16 mouse cellular contexts compared by ENCODE assay signal in the genomic region with DNA sequence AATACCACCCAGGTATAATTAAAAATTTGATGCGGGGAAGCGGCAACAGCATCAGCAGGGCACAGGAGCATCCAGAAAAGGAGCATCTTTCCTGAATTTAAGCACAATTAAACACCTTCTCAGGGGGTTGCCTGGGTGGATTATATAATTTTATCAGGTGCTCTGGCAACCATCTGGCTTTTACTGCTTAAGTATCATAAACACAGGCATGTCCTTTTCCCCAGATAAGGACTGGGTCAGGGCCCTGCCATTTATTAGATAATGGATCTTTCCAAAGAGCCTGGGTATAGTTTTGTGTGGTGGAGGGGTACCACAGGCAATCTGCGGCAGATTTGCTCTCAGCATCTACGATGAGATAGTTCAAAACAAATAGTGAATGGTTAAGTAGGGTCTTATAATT.
"Had no signal": no experiment of that assay in that cellular context is flagged by ENCODE, and none has a peak within 500 bp of the region (broad histone marks: within the 10 kb centered on the region; RNA-seq: fewer than 3 reads in every experiment).

No protein-coding gene starts in this region.

- DNase-seq: retina, postnatal 1 day; right cerebral cortex, adult 18-20 months; right cerebral cortex, postnatal 14 days; right cerebral cortex, postnatal 25 days; right cerebral cortex, postnatal 4 days; spleen, adult 18-20 months; thymus, adult 18-20 months; thymus, adult 2 months; thymus, postnatal 14 days; thymus, postnatal 25 days; thymus, postnatal 36 days; thymus, postnatal 4 days had no signal

- H3K27me3 ChIP-seq: neural tube, embryonic 13.5 days; neural tube, embryonic 15.5 days; stomach, embryonic 15.5 days had no signal

- H3K4me1 ChIP-seq: neural tube, embryonic 13.5 days; neural tube, embryonic 15.5 days; stomach, embryonic 15.5 days had no signal

- H3K4me3 ChIP-seq: neural tube, embryonic 13.5 days; neural tube, embryonic 15.5 days; stomach, embryonic 15.5 days had no signal

- H3K9me3 ChIP-seq: neural tube, embryonic 13.5 days; neural tube, embryonic 15.5 days; stomach, embryonic 15.5 days had no signal

- H3K36me3 ChIP-seq: neural tube, embryonic 13.5 days; neural tube, embryonic 15.5 days; stomach, embryonic 15.5 days had no signal

- H3K9ac ChIP-seq: neural tube, embryonic 13.5 days; neural tube, embryonic 15.5 days; stomach, embryonic 15.5 days had no signal

- H3K27ac ChIP-seq: neural tube, embryonic 13.5 days; neural tube, embryonic 15.5 days; stomach, embryonic 15.5 days; stomach, postnatal 0 days had no signal
